Mouse (Mus musculus) central nervous system, embryonic 14 days (tissue): ENCODE measurements around the gene 4930523C07Rik. TPM values are rescaled to one million over a fixed set of nuclear protein-coding genes. Genes with fewer than 3 reads are reported as not detected.

Experiments used
- polyA plus RNA-seq: library from polyadenylated mRNA; depleted of rRNA; stranded (reverse); fragments of >200 nt; gene quantifications from 2 replicates; pipeline ENCODE4 v1.2.3, GENCODE M21; 2012; rRNA removed

The 4930523C07Rik gene
- polyA plus RNA-seq, result 0.82 and 2.7 TPM in 2 replicates

GRCm38 (mm10) chr1:160044237-160045021 is at the start of gene 4930523C07Rik:
TSS of gene 4930523C07Rik (plus strand) at chr1:160044382.

Other genes starting within 250 kb of the 4930523C07Rik start
- gene Tnn, start 109.2 kb downstream of the 4930523C07Rik start, polyA plus RNA-seq, result 1.4 and 2.4 TPM in 2 replicates
- 44.6 and 44.8 TPM in 2 replicates for gene Mrps14, start 150.8 kb downstream of the 4930523C07Rik start, polyA plus RNA-seq
- 84.4 and 98.2 TPM in 2 replicates for gene Cacybp, start 168.5 kb downstream of the 4930523C07Rik start, polyA plus RNA-seq